Mouse (Mus musculus) liver, embryonic 11.5 days (tissue): ENCODE data around the gene Fancc. TPM values are rescaled to one million over a fixed set of nuclear protein-coding genes. Genes with fewer than 3 reads are reported as not detected.

Experiments used
- ATAC-seq: fragments of 200-750 bp; cut with Nextera tagmentation; replicated peaks from 2 replicates; pipeline ENCODE4 v1.8.0; 2017; ENCODE audit warnings: moderate number of reproducible peaks, mild to moderate bottlenecking, moderate TSS enrichment, moderate library complexity; ENCODE audit not compliant: low FRiP score
- DNase-seq: peaks from one replicate; pipeline ENCODE4 v3.0.0-alpha.2; 2017; ENCODE audit warnings: low spot score
- H3K27ac ChIP-seq: fragments of 300-500 bp; sonication (generic); 2 replicates; pipeline ENCODE4 v1.5.1; 2014; ENCODE audit warnings: mild to moderate bottlenecking, low read depth, low read length, control low read depth
- H3K27me3 ChIP-seq: fragments of 300-500 bp; sonication (generic); replicated peaks from 2 replicates; pipeline ENCODE4 v1.6.1; 2014; ENCODE audit warnings: low read length, mixed read lengths; ENCODE audit not compliant: control insufficient read depth, insufficient read depth
- H3K36me3 ChIP-seq: fragments of 300-500 bp; sonication (generic); 2 replicates; pipeline ENCODE4 v1.6.1; 2014; ENCODE audit warnings: mild to moderate bottlenecking, low read length, moderate library complexity, mixed read lengths; ENCODE audit not compliant: control insufficient read depth, insufficient read depth
- H3K4me1 ChIP-seq: fragments of 300-500 bp; sonication (generic); replicated peaks from 2 replicates; pipeline ENCODE4 v1.6.1; 2014; ENCODE audit warnings: low read length, mixed read lengths; ENCODE audit not compliant: control insufficient read depth, insufficient read depth
- H3K4me2 ChIP-seq: fragments of 300-500 bp; sonication (generic); 2 replicates; pipeline ENCODE4 v1.6.1; 2014; ENCODE audit warnings: mild to moderate bottlenecking, control low read depth, moderate library complexity
- H3K4me3 ChIP-seq: fragments of 300-500 bp; sonication (generic); 2 replicates; pipeline ENCODE4 v1.5.1; 2014; ENCODE audit warnings: low read depth, low read length, control low read depth
- H3K9ac ChIP-seq: fragments of 300-500 bp; sonication (generic); 2 replicates; pipeline ENCODE4 v1.6.1; 2014; ENCODE audit warnings: low read depth, low read length, control low read depth
- H3K9me3 ChIP-seq: fragments of 300-500 bp; sonication (generic); 2 replicates; pipeline ENCODE4 v1.6.1; 2016; ENCODE audit warnings: low read length, inconsistent platforms, mixed read lengths; ENCODE audit not compliant: control insufficient read depth
- WGBS: fragments of 180-500 bp; shearing (Covaris S2); extraction: QIAGEN DNeasy Blood & Tissue Kit; methylation state at CpG from one replicate; pipeline ENCODE4 v1.1.7; 2014; 5-methylcytosine and 5-hydroxymethylcytosine counted together
- polyA plus RNA-seq: library from polyadenylated mRNA; unstranded; fragments of >200 nt; fragmentation: Nextera tagmentation; extraction: Ambion mirVana; gene quantifications from 2 replicates; pipeline ENCODE4 v1.2.1, GENCODE M21; 2014

Gene Fancc
- polyA plus RNA-seq, 1 experiment from 2014 or later = 18.9 TPM

DNA sequence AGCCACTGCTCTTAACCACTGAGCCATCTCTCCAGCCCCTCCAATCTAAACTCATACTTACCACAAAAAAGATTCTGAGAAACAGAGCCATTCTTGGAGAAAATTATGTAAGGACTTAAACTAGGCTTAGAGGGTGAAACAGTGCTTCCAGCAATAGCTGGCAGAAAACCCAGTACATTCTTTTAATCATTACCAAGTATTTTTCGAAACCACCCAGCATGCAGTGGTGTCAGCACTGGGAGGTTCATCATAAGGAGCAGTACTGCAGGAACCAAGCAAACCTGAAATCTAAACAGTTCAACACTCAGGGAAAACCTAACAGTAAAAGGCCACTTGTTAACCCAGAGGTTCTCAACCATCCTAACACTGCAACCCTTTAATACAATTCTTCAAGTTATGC lies 99.7 kb downstream of the Fancc start:
- DNase-seq = no peak
- 86% methylated on average over 1 of the region's 1 CpGs for WGBS
- H3K27me3 ChIP-seq = no peaks in the 10 kb centered on the region
- H3K36me3 ChIP-seq = no peaks in the 10 kb centered on the region
- ATAC-seq = no peak
- H3K4me3 ChIP-seq = no peak overlapping the region
- H3K27ac ChIP-seq = no peak overlapping the region
- no peak overlapping the region for H3K4me2 ChIP-seq
- H3K4me1 ChIP-seq = no peaks in the 10 kb centered on the region
- H3K9me3 ChIP-seq = no peaks in the 10 kb centered on the region
- H3K9ac ChIP-seq = no peak overlapping the region

DNA sequence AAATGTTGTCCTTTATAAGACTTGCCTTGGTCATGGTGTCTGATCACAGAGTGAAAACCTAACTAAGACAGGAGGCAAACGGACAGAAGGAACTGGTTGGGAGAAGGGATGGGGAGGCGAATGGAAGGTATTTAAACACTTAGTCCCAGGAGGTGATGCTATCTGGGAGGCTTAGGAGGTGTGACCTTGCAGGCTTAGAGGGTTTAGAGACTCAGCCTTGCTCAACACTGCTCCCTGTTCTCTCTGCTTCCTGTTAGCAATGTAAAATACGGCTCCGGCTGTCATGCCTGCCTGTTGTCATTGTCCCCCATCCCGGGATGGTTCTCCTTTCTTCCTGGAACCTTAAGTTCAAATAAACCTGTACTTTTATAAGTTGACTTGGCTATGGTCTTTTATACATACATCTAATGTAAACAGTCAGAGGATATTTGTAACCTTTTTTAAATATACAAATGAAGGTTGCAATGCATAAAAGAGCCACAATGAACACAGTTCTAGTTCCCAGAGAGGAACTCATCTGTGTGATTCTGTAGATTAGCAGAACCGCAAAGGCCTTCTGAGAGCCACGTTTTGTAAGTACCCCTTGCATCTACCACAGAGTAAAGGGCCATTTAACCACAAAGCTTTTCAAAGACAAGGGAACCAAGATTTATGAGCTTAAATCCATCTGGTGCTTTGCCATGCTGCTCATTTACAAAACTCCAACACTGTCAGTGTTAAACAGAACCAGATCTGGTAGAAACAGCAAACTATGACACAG lies 102.6 kb downstream of the Fancc start:
- no peaks in the 10 kb centered on the region for H3K4me1 ChIP-seq
- H3K4me2 ChIP-seq = no peak overlapping the region
- H3K27me3 ChIP-seq = no peaks in the 10 kb centered on the region
- H3K4me3 ChIP-seq = no peak overlapping the region
- ATAC-seq = no peak
- H3K36me3 ChIP-seq = no peaks in the 10 kb centered on the region
- no peak overlapping the region for H3K9ac ChIP-seq
- no peak overlapping the region for H3K27ac ChIP-seq
- 61% methylated on average over 7 of the region's 7 CpGs for WGBS
- no peaks in the 10 kb centered on the region for H3K9me3 ChIP-seq
- DNase-seq = no peak

DNA sequence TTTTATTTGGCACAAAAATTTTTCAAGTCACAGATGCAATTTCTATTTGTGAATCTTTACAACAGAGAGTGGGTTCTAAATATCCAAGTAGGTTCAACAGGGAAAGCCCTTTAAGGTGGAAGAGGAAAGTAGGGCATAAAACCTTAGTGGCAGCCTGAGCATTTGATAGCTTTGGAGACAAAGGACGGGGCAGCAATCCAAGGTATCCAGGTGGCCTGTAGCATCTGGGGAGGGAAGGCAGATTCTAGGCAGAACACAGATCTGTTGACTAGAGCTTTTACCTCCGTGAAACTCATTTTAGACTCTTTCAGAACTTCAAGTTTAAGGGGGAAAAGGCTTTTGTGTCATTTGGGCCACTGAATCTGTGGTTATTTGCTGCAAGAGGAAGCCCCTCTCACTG lies 111.8 kb downstream of the Fancc start:
- H3K4me1 ChIP-seq = no peaks in the 10 kb centered on the region
- H3K4me3 ChIP-seq = no peak overlapping the region
- H3K9ac ChIP-seq = no peak overlapping the region
- H3K9me3 ChIP-seq = no peaks in the 10 kb centered on the region
- no peak for ATAC-seq
- 80% methylated on average over 2 of the region's 2 CpGs for WGBS
- H3K4me2 ChIP-seq = no peak overlapping the region
- no peak overlapping the region for H3K27ac ChIP-seq
- no peaks in the 10 kb centered on the region for H3K27me3 ChIP-seq
- no peak for DNase-seq
- no peaks in the 10 kb centered on the region for H3K36me3 ChIP-seq

DNA sequence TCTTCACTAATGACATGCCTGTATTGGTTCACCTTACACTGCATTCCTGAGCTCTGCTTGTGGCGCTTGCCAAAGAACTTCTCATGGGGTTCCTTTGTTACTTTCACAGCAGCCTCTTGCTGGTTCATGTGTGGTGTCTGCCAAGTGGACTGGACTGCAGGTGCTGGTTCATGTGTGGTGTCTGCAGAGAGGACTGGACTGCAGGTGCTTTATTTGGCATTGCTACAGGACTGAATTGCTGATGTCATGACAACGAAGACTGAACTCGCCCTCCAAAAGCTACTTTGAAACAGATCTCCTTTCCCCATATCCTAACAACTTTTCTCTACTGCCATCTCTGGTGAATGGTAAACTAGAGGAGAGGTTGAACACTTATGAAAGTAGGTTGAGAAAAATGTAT lies 112.3 kb downstream of the Fancc start:
- Histone ChIP-seq H3K36me3 (no peaks in the 10 kb centered on the region), H3K27me3 (no peaks in the 10 kb centered on the region), H3K4me1 (no peaks in the 10 kb centered on the region), H3K4me2 (no peak overlapping the region), H3K27ac (no peak overlapping the region), H3K9ac (no peak overlapping the region), H3K9me3 (no peaks in the 10 kb centered on the region), H3K4me3 (no peak overlapping the region)
- WGBS = 92% methylated on average over 3 of the region's 3 CpGs
- no peak for ATAC-seq
- no peak for DNase-seq

DNA sequence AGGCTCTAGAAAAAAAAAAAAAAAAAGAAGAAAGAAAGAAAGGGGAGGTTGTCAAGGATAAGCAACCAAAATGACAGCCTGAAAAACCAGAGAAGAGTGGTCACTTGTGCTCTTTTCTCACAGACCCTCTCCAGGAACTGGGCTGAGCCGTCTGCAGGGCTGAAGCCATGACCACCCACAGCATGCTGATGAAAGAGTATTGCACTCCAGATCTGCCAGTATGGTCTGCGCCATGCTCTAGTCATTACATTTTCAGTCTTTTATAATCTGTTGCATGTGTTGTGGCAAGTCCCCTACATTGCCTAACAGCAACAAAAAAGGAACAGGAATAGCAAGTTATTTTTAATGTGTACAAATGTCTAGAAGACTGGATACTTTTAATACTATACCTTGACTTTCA lies 114.9 kb downstream of the Fancc start:
- H3K4me1 ChIP-seq = no peaks in the 10 kb centered on the region
- H3K9ac ChIP-seq = no peak overlapping the region
- H3K27me3 ChIP-seq = no peaks in the 10 kb centered on the region
- H3K36me3 ChIP-seq = no peaks in the 10 kb centered on the region
- H3K4me3 ChIP-seq = no peak overlapping the region
- H3K27ac ChIP-seq = no peak overlapping the region
- H3K9me3 ChIP-seq = no peaks in the 10 kb centered on the region
- no peak for ATAC-seq
- H3K4me2 ChIP-seq = no peak overlapping the region
- DNase-seq = no peak
- 78% methylated on average over 2 of the region's 2 CpGs for WGBS

DNA sequence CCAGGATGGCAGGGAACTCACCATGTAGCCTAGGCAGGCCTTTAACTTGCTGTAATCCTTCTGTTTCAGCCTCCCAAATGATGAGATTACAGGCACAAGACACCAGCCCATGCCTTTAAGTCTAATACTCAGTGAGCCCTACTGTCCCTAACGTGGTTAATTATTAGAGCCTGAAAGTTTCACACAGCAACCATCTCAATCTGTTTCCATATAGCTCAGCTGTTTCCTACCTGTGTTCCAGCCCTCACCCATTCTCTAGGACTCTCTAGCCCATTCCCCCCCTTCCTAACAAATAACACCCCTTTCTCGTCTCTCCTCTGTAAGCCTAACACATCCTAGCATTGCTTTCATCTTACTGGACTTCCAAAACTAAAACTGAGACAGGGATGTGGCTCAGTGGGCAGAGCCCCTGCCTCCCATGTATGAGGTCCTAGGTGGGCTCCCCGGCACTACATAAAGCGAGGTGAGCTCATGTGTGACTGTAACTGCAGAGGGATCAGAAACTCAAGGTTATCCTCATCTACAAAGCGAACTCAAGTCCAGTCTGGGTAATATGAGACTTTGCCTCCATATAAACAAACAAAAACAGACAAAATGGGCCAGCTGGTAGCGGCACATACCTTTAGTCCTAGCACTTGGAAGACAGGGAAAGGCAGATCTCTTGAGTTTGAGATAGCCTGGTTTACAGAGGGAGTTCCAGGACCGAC lies 123.5 kb downstream of the Fancc start:
- H3K4me2 ChIP-seq = no peak overlapping the region
- 84% methylated on average over 7 of the region's 7 CpGs for WGBS
- no peaks in the 10 kb centered on the region for H3K9me3 ChIP-seq
- no peak overlapping the region for H3K4me3 ChIP-seq
- DNase-seq (no peak), ATAC-seq (no peak)
- no peak overlapping the region for H3K27ac ChIP-seq
- no peak overlapping the region for H3K9ac ChIP-seq
- no peaks in the 10 kb centered on the region for H3K4me1 ChIP-seq
- no peaks in the 10 kb centered on the region for H3K27me3 ChIP-seq
- H3K36me3 ChIP-seq = no peaks in the 10 kb centered on the region

DNA sequence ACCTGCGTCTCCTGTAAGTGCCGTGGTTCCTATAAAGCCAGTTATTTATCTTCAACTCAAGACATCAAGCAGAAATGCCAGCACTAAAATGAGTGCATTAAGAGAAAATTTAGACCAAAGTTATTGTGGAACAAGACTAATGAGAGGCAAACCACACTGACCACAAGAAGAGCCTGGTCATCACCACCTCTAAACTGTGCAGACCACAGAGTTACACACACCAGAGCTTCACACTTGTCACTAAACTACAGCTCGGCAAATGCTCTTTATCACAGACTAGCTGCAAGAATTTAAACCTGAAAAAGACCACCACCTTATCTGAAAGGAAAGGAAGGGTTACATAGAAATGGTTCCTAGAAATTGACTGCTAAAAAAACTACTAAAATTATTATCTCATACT lies 135.3 kb downstream of the Fancc start:
- WGBS = 37% methylated on average over 3 of the region's 3 CpGs
- peak; percentile 64 for ATAC-seq

DNA sequence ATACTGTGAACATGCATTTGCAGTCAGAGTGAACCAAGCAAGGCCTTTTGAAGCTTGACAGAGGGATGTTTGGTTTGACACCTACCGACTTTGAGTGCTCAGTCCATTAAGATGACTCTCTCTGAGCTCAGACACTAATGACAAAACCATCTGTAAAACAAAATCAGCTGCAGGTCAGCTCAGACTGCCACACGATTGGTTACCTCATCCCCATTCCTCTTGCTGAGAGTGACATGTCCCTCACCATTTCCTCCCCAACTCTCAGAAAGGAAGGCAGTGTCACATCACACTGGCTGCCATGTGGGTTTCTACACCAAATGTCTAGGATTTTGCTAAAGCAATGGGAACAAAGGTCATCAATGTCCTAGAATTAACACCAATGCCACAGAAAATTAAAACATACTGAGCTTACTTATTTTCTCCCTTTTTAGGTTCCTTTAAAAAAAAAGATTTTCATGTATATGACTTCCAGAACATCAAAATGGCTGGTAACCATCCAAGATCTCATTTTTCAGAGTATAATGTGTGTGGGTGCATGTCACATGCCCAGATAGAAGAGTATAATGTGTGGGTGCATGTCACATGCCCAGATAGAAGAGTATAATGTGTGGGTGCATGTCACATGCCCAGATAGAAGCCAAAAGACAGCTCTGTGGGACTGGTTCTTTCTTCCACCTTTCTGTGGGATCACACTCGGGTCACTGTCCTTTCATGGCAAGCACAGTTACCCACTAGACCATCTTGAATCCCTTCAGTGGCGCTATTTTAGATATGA lies 136.8 kb downstream of the Fancc start:
- no peak overlapping the region for H3K4me2 ChIP-seq
- no peaks in the 10 kb centered on the region for H3K9me3 ChIP-seq
- no peak for DNase-seq
- no peaks in the 10 kb centered on the region; the same call in 1 of the 2 replicates for H3K4me1 ChIP-seq
- no peaks in the 10 kb centered on the region for H3K27me3 ChIP-seq
- no peak overlapping the region for H3K4me3 ChIP-seq
- 68% methylated on average over 4 of the region's 4 CpGs for WGBS
- H3K27ac ChIP-seq = no peak overlapping the region
- no peak for ATAC-seq
- H3K36me3 ChIP-seq = no peaks in the 10 kb centered on the region
- no peak overlapping the region for H3K9ac ChIP-seq

More for the DNA sequence above, 135.3 kb downstream of the Fancc start:
- Histone ChIP-seq H3K27ac (no peak overlapping the region), H3K9ac (no peak overlapping the region), H3K4me2 (no peak overlapping the region), H3K36me3 (no peaks in the 10 kb centered on the region), H3K9me3 (no peaks in the 10 kb centered on the region), H3K27me3 (no peaks in the 10 kb centered on the region), H3K4me3 (no peak overlapping the region), H3K4me1 (no peaks in the 10 kb centered on the region; the same call in 1 of the 2 replicates)
- DNase-seq = no peak
